Mouse (Mus musculus): ENCODE results near the gene Bckdha.

DNA sequence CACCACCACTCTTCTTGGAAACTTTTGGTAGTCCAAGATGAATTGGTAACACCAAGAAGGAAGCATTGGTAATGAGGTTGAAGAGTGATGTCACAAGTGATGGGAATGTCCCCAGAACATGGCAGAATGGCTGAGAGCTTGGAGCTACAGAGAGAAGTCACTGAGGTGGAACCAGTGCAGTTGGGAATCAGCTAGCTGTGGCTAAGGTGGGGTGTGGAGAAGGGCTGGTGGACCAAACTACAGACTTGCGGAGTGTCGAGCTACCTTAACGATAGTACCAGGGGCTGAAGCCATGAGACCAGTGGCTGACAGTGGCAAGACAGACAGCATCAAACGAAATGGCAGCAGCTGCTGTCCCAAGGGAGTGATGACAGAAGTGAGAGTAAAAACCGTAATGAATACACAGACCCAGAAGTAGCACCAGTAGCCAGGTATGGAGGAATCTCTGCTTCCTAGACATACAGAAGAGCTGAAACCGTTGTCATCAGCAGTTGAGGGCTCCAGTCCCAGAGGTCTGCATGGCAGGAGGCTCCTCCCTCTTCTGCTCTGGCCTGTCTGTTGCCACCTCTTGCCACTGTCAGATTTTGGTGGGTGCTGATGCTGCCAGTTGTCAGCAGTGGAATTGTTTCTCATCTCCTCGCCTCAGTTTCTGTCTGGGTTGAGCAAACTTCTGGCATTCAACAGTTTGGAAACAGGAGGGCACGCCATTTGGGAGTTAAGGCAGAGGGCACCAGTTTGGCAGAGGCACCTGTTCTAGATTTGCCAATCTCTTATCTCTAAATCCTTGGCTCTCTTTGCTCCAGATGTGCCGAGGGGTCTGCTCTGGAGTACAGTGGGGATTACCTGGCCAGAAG lies 73.2 kb downstream of the Bckdha start:
- TF ChIP-seq CTCF (IDR thresholded peaks at IDR 0.05; ENCODE audit: low read depth) (no peak), EP300 (IDR thresholded peaks at IDR 0.05; ENCODE audit: low read depth) (no peak)

Data from liver, embryonic 14.5 days (tissue).